Mouse (Mus musculus): Measurements from ENCODE around the gene Capn5. TPM values are rescaled to one million over a fixed set of nuclear protein-coding genes. Genes with fewer than 3 reads are reported as not detected.

Gene Capn5
- polyA plus RNA-seq, 1 experiment from 2014 or later, result 16.7 TPM

GRCm38 (mm10) chr7:98145402-98145801 lies 32.7 kb downstream of the Capn5 start, which contains the start of gene Omp:
TSS of gene Omp (minus strand) at chr7:98145502.
- DNase-seq (ENCODE audit: low spot score) (no peak), ATAC-seq (ENCODE audit: low FRiP score) (no peak)
- Histone ChIP-seq H3K4me3 (replicated peaks; ENCODE audit: low read length) (no peak within 1 kb of the TSS), H3K27ac (no peak within 1 kb of the TSS), H3K27me3 (ENCODE audit: control insufficient read depth, insufficient read depth, low read length) (no peaks in the 10 kb centered on the region), H3K36me3 (replicated peaks; ENCODE audit: control insufficient read depth, insufficient read depth) (no peaks in the 10 kb centered on the region), H3K4me2 (replicated peaks) (no peak within 1 kb of the TSS), H3K9me3 (ENCODE audit: control insufficient read depth, low read length) (no peaks in the 10 kb centered on the region), H3K9ac (no peak within 1 kb of the TSS), H3K4me1 (replicated peaks; ENCODE audit: control insufficient read depth, insufficient read depth, low read length) (peaks cover 5% of the 10 kb centered on the region)
- WGBS, result 91% methylated on average over 5 of the region's 5 CpGs

- H3K4me2 ChIP-seq (replicated peaks), result no peak overlapping the region
- no peak overlapping the region for H3K9ac ChIP-seq
- no peak for ATAC-seq (ENCODE audit: low FRiP score)
- WGBS, result 62% methylated on average over 3 of the region's 3 CpGs
- no peak overlapping the region for H3K27ac ChIP-seq
- H3K4me1 ChIP-seq (replicated peaks; ENCODE audit: control insufficient read depth, insufficient read depth, low read length), result peaks cover 6% of the 10 kb centered on the region
- no peaks in the 10 kb centered on the region for H3K36me3 ChIP-seq (replicated peaks; ENCODE audit: control insufficient read depth, insufficient read depth)
- no peaks in the 10 kb centered on the region for H3K9me3 ChIP-seq (ENCODE audit: control insufficient read depth, low read length)
- no peak overlapping the region for H3K4me3 ChIP-seq (replicated peaks; ENCODE audit: low read length)
- H3K27me3 ChIP-seq (ENCODE audit: control insufficient read depth, insufficient read depth, low read length), result no peaks in the 10 kb centered on the region
- DNase-seq (ENCODE audit: low spot score), result no peak
Measured at GRCm38 (mm10) chr7:98142648-98143047, 35.4 kb downstream of the Capn5 start.

GRCm38 (mm10) chr7:98142247-98142646 lies 35.8 kb downstream of the Capn5 start:
- H3K4me1 ChIP-seq (replicated peaks; ENCODE audit: control insufficient read depth, insufficient read depth, low read length), result peaks cover 6% of the 10 kb centered on the region; the same call in 1 of the 2 replicates
- no peaks in the 10 kb centered on the region for H3K27me3 ChIP-seq (ENCODE audit: control insufficient read depth, insufficient read depth, low read length)
- ATAC-seq (ENCODE audit: low FRiP score), result no peak; the same call in 1 of the 2 replicates
- no peak overlapping the region for H3K4me3 ChIP-seq (replicated peaks; ENCODE audit: low read length)
- 29% methylated on average over 8 of the region's 8 CpGs for WGBS
- H3K9me3 ChIP-seq (ENCODE audit: control insufficient read depth, low read length), result no peaks in the 10 kb centered on the region
- H3K9ac ChIP-seq, result no peak overlapping the region
- no peaks in the 10 kb centered on the region for H3K36me3 ChIP-seq (replicated peaks; ENCODE audit: control insufficient read depth, insufficient read depth)
- no peak overlapping the region for H3K27ac ChIP-seq
- H3K4me2 ChIP-seq (replicated peaks), result no peak overlapping the region
- no peak for DNase-seq (ENCODE audit: low spot score)

GRCm38 (mm10) chr7:98141206-98141605 lies 36.9 kb downstream of the Capn5 start:
- no peaks in the 10 kb centered on the region for H3K27me3 ChIP-seq (ENCODE audit: control insufficient read depth, insufficient read depth, low read length)
- H3K36me3 ChIP-seq (replicated peaks; ENCODE audit: control insufficient read depth, insufficient read depth), result no peaks in the 10 kb centered on the region
- no peak for DNase-seq (ENCODE audit: low spot score)
- WGBS, result 57% methylated on average over 3 of the region's 3 CpGs
- H3K4me1 ChIP-seq (replicated peaks; ENCODE audit: control insufficient read depth, insufficient read depth, low read length), result peaks cover 6% of the 10 kb centered on the region; the same call in 1 of the 2 replicates
- H3K27ac ChIP-seq, result no peak overlapping the region
- H3K9me3 ChIP-seq (ENCODE audit: control insufficient read depth, low read length), result no peaks in the 10 kb centered on the region
- H3K4me3 ChIP-seq (replicated peaks; ENCODE audit: low read length), result no peak overlapping the region
- H3K9ac ChIP-seq, result no peak overlapping the region
- no peak for ATAC-seq (ENCODE audit: low FRiP score)
- no peak overlapping the region for H3K4me2 ChIP-seq (replicated peaks)

- no peak overlapping the region for H3K4me3 ChIP-seq (replicated peaks; ENCODE audit: low read length)
- WGBS, result 52% methylated on average over 2 of the region's 2 CpGs
- H3K36me3 ChIP-seq (replicated peaks; ENCODE audit: control insufficient read depth, insufficient read depth), result no peaks in the 10 kb centered on the region
- no peak overlapping the region for H3K27ac ChIP-seq
- peaks cover 6% of the 10 kb centered on the region; the same call in 1 of the 2 replicates for H3K4me1 ChIP-seq (replicated peaks; ENCODE audit: control insufficient read depth, insufficient read depth, low read length)
- H3K9ac ChIP-seq, result no peak overlapping the region
- no peak overlapping the region for H3K4me2 ChIP-seq (replicated peaks)
- H3K27me3 ChIP-seq (ENCODE audit: control insufficient read depth, insufficient read depth, low read length), result no peaks in the 10 kb centered on the region
- no peak for DNase-seq (ENCODE audit: low spot score)
- no peak for ATAC-seq (ENCODE audit: low FRiP score)
- H3K9me3 ChIP-seq (ENCODE audit: control insufficient read depth, low read length), result no peaks in the 10 kb centered on the region
Measured at GRCm38 (mm10) chr7:98140597-98140996, 37.5 kb downstream of the Capn5 start.

GRCm38 (mm10) chr7:98139216-98139615 lies 38.9 kb downstream of the Capn5 start:
- H3K4me2 ChIP-seq (replicated peaks), result no peak overlapping the region
- no peaks in the 10 kb centered on the region for H3K9me3 ChIP-seq (ENCODE audit: control insufficient read depth, low read length)
- no peak for DNase-seq (ENCODE audit: low spot score)
- 15% methylated on average over 9 of the region's 9 CpGs for WGBS
- H3K4me1 ChIP-seq (replicated peaks; ENCODE audit: control insufficient read depth, insufficient read depth, low read length), result peaks cover 6% of the 10 kb centered on the region; the same call in 1 of the 2 replicates
- H3K4me3 ChIP-seq (replicated peaks; ENCODE audit: low read length), result no peak overlapping the region
- H3K27ac ChIP-seq, result no peak overlapping the region
- ATAC-seq (ENCODE audit: low FRiP score), result no peak
- no peaks in the 10 kb centered on the region for H3K27me3 ChIP-seq (ENCODE audit: control insufficient read depth, insufficient read depth, low read length)
- no peak overlapping the region for H3K9ac ChIP-seq
- 0 out of 2 replicates have a peak, but pooled peaks cover 4% of the 10 kb centered on the region for H3K36me3 ChIP-seq (replicated peaks; ENCODE audit: control insufficient read depth, insufficient read depth)

GRCm38 (mm10) chr7:98137995-98138394 lies 40.1 kb downstream of the Capn5 start:
- Histone ChIP-seq H3K4me1 (replicated peaks; ENCODE audit: control insufficient read depth, insufficient read depth, low read length) (peaks cover 6% of the 10 kb centered on the region; the same call in 1 of the 2 replicates), H3K27ac (no peak overlapping the region), H3K27me3 (ENCODE audit: control insufficient read depth, insufficient read depth, low read length) (no peaks in the 10 kb centered on the region), H3K36me3 (replicated peaks; ENCODE audit: control insufficient read depth, insufficient read depth) (0 out of 2 replicates have a peak, but pooled peaks cover 4% of the 10 kb centered on the region), H3K4me3 (replicated peaks; ENCODE audit: low read length) (no peak overlapping the region), H3K9me3 (ENCODE audit: control insufficient read depth, low read length) (no peaks in the 10 kb centered on the region), H3K9ac (no peak overlapping the region), H3K4me2 (replicated peaks) (no peak overlapping the region)
- WGBS, result 54% methylated on average over 2 of the region's 2 CpGs
- ATAC-seq (ENCODE audit: low FRiP score), result no peak
- no peak for DNase-seq (ENCODE audit: low spot score)

GRCm38 (mm10) chr7:98137583-98137982 lies 40.5 kb downstream of the Capn5 start:
- ATAC-seq (ENCODE audit: low FRiP score) (peak; percentile 19; the same call in 1 of the 2 replicates), DNase-seq (ENCODE audit: low spot score) (no peak)
- H3K4me1 ChIP-seq (replicated peaks; ENCODE audit: control insufficient read depth, insufficient read depth, low read length), result peaks cover 6% of the 10 kb centered on the region; the same call in 1 of the 2 replicates
- H3K9me3 ChIP-seq (ENCODE audit: control insufficient read depth, low read length), result no peaks in the 10 kb centered on the region
- H3K9ac ChIP-seq, result no peak overlapping the region
- no peaks in the 10 kb centered on the region for H3K27me3 ChIP-seq (ENCODE audit: control insufficient read depth, insufficient read depth, low read length)
- H3K4me3 ChIP-seq (replicated peaks; ENCODE audit: low read length), result no peak overlapping the region
- no peak overlapping the region for H3K27ac ChIP-seq
- 0 out of 2 replicates have a peak, but pooled peaks cover 4% of the 10 kb centered on the region for H3K36me3 ChIP-seq (replicated peaks; ENCODE audit: control insufficient read depth, insufficient read depth)
- whole genome bisulfite sequencing, result 41% methylated on average over 3 of the region's 3 CpGs
- H3K4me2 ChIP-seq (replicated peaks), result no peak overlapping the region

- Histone ChIP-seq H3K36me3 (replicated peaks; ENCODE audit: control insufficient read depth, insufficient read depth) (peaks cover 23% of the 10 kb centered on the region; the same call in 1 of the 2 replicates), H3K27me3 (ENCODE audit: control insufficient read depth, insufficient read depth, low read length) (no peaks in the 10 kb centered on the region), H3K4me2 (replicated peaks) (no peak overlapping the region), H3K4me3 (replicated peaks; ENCODE audit: low read length) (no peak overlapping the region), H3K4me1 (replicated peaks; ENCODE audit: control insufficient read depth, insufficient read depth, low read length) (no peaks in the 10 kb centered on the region), H3K27ac (no peak overlapping the region), H3K9me3 (ENCODE audit: control insufficient read depth, low read length) (no peaks in the 10 kb centered on the region), H3K9ac (no peak overlapping the region)
- ATAC-seq (ENCODE audit: low FRiP score) (no peak), DNase-seq (ENCODE audit: low spot score) (no peak)
- WGBS, result 95% methylated on average over 8 of the region's 8 CpGs
Measured at GRCm38 (mm10) chr7:98131751-98132150, 46.3 kb downstream of the Capn5 start.

GRCm38 (mm10) chr7:98125473-98125872 lies 52.6 kb downstream of the Capn5 start:
- whole genome bisulfite sequencing, result 42% methylated on average over 5 of the region's 5 CpGs
- H3K36me3 ChIP-seq (replicated peaks; ENCODE audit: control insufficient read depth, insufficient read depth), result peaks cover 29% of the 10 kb centered on the region; the same call in 1 of the 2 replicates
- no peak for ATAC-seq (ENCODE audit: low FRiP score)

More at GRCm38 (mm10) chr7:98125473-98125872, 52.6 kb downstream of the Capn5 start:
- Histone ChIP-seq H3K4me3 (replicated peaks; ENCODE audit: low read length) (no peak overlapping the region), H3K27ac (no peak overlapping the region), H3K9me3 (ENCODE audit: control insufficient read depth, low read length) (no peaks in the 10 kb centered on the region), H3K4me1 (replicated peaks; ENCODE audit: control insufficient read depth, insufficient read depth, low read length) (no peaks in the 10 kb centered on the region), H3K27me3 (ENCODE audit: control insufficient read depth, insufficient read depth, low read length) (no peaks in the 10 kb centered on the region), H3K4me2 (replicated peaks) (no peak overlapping the region), H3K9ac (no peak overlapping the region)
- no peak for DNase-seq (ENCODE audit: low spot score)

Measured in hindbrain, embryonic 14.5 days (tissue).